Mouse (Mus musculus) heart, postnatal 0 days (tissue): ENCODE results near the gene Wnt4. TPM values are rescaled to one million over a fixed set of nuclear protein-coding genes. Genes with fewer than 3 reads are reported as not detected.

ENCODE experiments used
- ATAC-seq: fragments of 200-750 bp; cut with Nextera tagmentation; 2 replicates; pipeline ENCODE4 v1.8.0; 2017; ENCODE audit warnings: low read depth, moderate number of reproducible peaks, moderate library complexity; ENCODE audit not compliant: insufficient read depth
- DNase-seq: peaks from one replicate; pipeline ENCODE4 v3.0.0-alpha.2; 2016; ENCODE audit warnings: low spot score
- H3K27ac ChIP-seq: fragments of 300-500 bp; sonication (generic); 2 replicates; pipeline ENCODE4 v1.5.1; 2014; ENCODE audit warnings: low read depth, mild to moderate bottlenecking
- H3K27me3 ChIP-seq: fragments of 300-500 bp; sonication (generic); 2 replicates; pipeline ENCODE4 v1.6.1; 2014; ENCODE audit warnings: low read length, mixed read lengths; ENCODE audit not compliant: control insufficient read depth, insufficient read depth
- H3K36me3 ChIP-seq: fragments of 300-500 bp; sonication (generic); replicated peaks from 2 replicates; pipeline ENCODE4 v1.6.1; 2014; ENCODE audit warnings: low read length, mixed read lengths; ENCODE audit not compliant: control insufficient read depth, insufficient read depth
- H3K4me1 ChIP-seq: fragments of 300-500 bp; sonication (generic); 2 replicates; pipeline ENCODE4 v1.6.1; 2014; ENCODE audit warnings: antibody characterized with exemption; ENCODE audit not compliant: control insufficient read depth, insufficient read depth
- H3K4me2 ChIP-seq: fragments of 300-500 bp; sonication (generic); 2 replicates; pipeline ENCODE4 v1.6.1; 2014; ENCODE audit warnings: low read depth, mild to moderate bottlenecking, low read length, moderate library complexity
- H3K4me3 ChIP-seq: fragments of 300-500 bp; sonication (generic); 2 replicates; pipeline ENCODE4 v1.5.1; 2014; ENCODE audit warnings: low read depth, low read length
- H3K9ac ChIP-seq: fragments of 300-500 bp; sonication (generic); replicated peaks from 2 replicates; pipeline ENCODE4 v1.6.1; 2014; ENCODE audit warnings: low read depth, low read length, mixed read lengths
- H3K9me3 ChIP-seq: fragments of 300-500 bp; sonication (generic); replicated peaks from 2 replicates; pipeline ENCODE4 v1.6.1; 2016; ENCODE audit warnings: low read length; ENCODE audit not compliant: control insufficient read depth
- CTCF ChIP-seq: IDR thresholded peaks from 2 replicates; pipeline ENCODE4 v1.5.1; 2016; ENCODE audit warnings: antibody characterized with exemption, control low read depth, low read depth
- EP300 ChIP-seq: IDR thresholded peaks from 2 replicates; pipeline ENCODE4 v1.6.1; 2016; ENCODE audit warnings: antibody characterized with exemption, low read depth
- WGBS: fragments of 180-500 bp; shearing (Covaris S2); extraction: QIAGEN DNeasy Blood & Tissue Kit; methylation state at CpG from one replicate; pipeline ENCODE4 v1.1.7; 2014; 5-methylcytosine and 5-hydroxymethylcytosine counted together
- polyA plus RNA-seq: library from polyadenylated mRNA; unstranded; fragments of >200 nt; fragmentation: Nextera tagmentation; extraction: Ambion mirVana; gene quantifications from 2 replicates; pipeline ENCODE4 v1.2.1, GENCODE M21; 2015
- total RNA-seq: library from RNA; depleted of rRNA; stranded (reverse); fragments of >200 nt; gene quantifications from 2 replicates; pipeline ENCODE4 v1.2.3, GENCODE M21; 2014; ENCODE audit warnings: low replicate concordance

Gene Wnt4
- total and polyA plus RNA-seq, 2 experiments from 2014 or later, result 0.36 to 2.9 TPM

DNA sequence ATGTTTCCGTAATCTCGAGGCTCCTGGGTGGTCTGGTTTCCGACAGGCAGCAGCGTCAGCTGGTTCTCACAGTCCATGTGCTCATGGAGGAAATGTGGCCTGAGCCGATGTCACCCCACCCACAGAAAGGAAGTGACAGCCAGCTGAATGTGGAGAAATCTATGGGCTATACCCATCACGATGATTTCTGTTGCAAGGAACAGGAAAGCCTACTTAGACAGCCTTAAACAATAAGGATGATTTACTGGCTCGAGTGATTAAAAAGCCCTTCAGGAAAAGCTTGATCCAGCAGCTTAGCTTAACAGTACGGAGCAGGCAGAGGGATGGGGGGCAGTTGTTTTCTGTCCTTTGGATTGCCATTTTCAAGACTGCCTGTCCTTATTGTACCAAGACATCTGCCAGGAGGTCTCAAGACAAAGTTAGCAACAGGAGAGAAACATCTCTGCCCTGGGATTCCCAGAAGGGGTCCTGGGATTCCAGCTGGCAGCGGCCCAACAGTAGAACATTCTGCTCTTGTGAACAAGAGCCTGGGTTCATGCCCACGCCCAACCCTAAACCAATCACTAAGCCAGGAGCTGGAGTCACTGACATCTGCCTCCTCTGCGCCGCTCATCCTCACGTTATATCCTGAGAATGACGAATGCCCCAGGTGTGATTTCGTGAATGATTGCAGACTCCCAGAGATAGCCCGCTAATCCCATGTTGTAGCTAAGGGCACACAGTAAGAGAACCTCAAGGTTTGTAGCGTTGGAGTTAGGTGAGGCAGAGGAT is 22.9 kb upstream of the Wnt4 start:
- H3K27ac ChIP-seq, result no peak overlapping the region
- peaks cover 6% of the 10 kb centered on the region; the same call in 1 of the 2 replicates for H3K9me3 ChIP-seq
- no peak overlapping the region for H3K4me2 ChIP-seq
- H3K4me3 ChIP-seq, result no peak overlapping the region
- no peaks in the 10 kb centered on the region for H3K4me1 ChIP-seq
- WGBS, result 63% methylated on average over 17 of the region's 17 CpGs
- DNase-seq, result peak; percentile 41
- TF ChIP-seq EP300 (no peak), CTCF (no peak)
- no peak for ATAC-seq
- no peaks in the 10 kb centered on the region for H3K36me3 ChIP-seq
- H3K9ac ChIP-seq, result no peak overlapping the region
- H3K27me3 ChIP-seq, result no peaks in the 10 kb centered on the region

DNA sequence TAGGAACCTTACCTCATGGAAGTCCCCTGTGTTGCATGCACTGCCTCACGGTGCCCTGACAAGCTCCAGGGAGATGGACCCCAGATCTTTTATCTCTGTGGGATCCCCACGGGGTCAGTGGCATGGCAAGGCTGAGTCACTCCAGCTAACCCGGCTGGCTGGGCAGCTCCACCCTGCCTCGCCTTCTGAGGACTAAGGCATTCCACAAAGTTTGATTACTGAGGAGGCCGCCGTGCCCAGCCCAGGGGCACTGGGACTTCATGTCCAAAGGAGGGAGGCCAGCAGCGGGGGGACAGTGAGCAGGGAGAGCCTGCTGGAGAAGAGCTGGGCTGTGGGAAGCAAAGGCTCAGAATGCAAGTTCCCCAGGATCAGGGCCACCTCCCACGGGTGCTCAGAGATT is 21.7 kb upstream of the Wnt4 start:
- 65% methylated on average over 8 of the region's 8 CpGs for WGBS
- ATAC-seq, result no peak
- H3K27ac ChIP-seq, result no peak overlapping the region
- H3K9me3 ChIP-seq, result peaks cover 6% of the 10 kb centered on the region; the same call in 1 of the 2 replicates
- no peak for DNase-seq
- H3K4me1 ChIP-seq, result no peaks in the 10 kb centered on the region
- no peak overlapping the region for H3K4me3 ChIP-seq
- no peak overlapping the region for H3K9ac ChIP-seq
- TF ChIP-seq EP300, result no peak
- no peak for TF ChIP-seq CTCF
- H3K4me2 ChIP-seq, result no peak overlapping the region
- H3K36me3 ChIP-seq, result no peaks in the 10 kb centered on the region
- no peaks in the 10 kb centered on the region for H3K27me3 ChIP-seq

DNA sequence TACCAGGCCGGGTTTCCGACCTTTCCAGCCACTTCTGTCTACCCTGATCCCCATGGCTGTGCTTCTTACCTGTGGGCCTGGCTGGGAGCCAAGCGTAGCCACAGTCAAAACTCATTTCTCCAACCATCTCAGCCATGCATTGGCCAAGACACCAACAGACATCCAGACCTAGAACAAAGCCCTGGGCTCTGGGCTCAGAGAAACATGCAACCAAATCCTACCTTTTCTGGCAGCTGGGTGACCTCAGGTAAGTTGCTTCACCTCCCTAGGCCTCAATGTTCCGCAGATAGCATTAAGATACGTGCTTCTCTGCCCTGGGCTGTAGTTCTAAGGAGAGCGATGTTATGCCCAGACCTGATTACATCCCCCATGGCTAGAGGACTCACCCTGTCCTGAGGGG is 15.5 kb upstream of the Wnt4 start:
- Histone ChIP-seq H3K36me3 (no peaks in the 10 kb centered on the region), H3K4me3 (no peak overlapping the region), H3K9me3 (no peaks in the 10 kb centered on the region), H3K9ac (no peak overlapping the region), H3K27me3 (0 out of 2 replicates have a peak, but pooled peaks cover 2% of the 10 kb centered on the region), H3K4me1 (no peaks in the 10 kb centered on the region), H3K4me2 (no peak overlapping the region), H3K27ac (no peak overlapping the region)
- ATAC-seq (no peak), DNase-seq (no peak)
- TF ChIP-seq EP300 (no peak), CTCF (no peak)
- WGBS, result 79% methylated on average over 6 of the region's 6 CpGs

DNA sequence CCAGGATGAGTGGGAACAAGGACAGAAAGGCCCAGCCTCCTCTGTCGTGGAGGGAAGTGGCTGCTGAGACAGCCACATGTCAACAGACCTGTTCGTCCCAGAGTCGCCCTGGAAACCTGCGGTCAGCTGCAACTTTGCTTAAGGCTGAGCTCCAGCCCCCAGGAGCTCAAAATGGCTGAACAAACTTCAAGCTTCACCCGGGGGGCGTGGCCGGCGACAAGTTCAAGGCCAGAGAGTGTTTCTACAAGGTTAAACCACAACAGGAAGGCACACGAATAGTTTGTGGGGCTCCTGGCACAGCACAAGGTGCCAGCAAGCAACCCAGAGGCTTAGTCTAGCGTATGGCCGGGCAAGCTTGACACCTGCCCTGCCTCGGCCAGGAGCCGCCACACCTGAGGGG is 13.2 kb upstream of the Wnt4 start:
- Histone ChIP-seq H3K27me3 (0 out of 2 replicates have a peak, but pooled peaks cover 2% of the 10 kb centered on the region), H3K9me3 (no peaks in the 10 kb centered on the region), H3K27ac (no peak overlapping the region), H3K36me3 (no peaks in the 10 kb centered on the region), H3K4me1 (no peaks in the 10 kb centered on the region), H3K9ac (no peak overlapping the region), H3K4me3 (no peak overlapping the region), H3K4me2 (no peak overlapping the region)
- ATAC-seq (no peak), DNase-seq (no peak)
- no peak for TF ChIP-seq EP300
- TF ChIP-seq CTCF, result no peak
- WGBS, result 74% methylated on average over 13 of the region's 13 CpGs

DNA sequence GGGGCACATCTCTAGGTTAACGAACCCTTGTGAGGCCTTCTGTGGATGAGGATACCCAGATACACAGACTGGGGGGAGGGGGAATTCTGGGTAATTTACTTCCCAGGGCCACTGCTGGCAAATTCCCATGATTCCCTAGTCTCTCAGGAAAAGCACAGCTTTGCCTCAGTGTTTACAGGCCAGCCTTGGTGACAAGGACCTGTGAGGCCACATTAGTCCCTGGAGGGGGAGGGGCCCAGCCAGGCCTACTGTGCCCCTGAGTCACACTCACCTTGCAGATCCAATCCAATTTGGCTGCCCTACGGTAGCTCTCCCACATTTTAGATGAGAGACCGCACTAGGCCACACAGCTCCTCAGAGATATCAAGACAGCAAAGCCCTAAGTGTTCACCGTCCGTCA is 12.2 kb upstream of the Wnt4 start:
- H3K27me3 ChIP-seq, result 0 out of 2 replicates have a peak, but pooled peaks cover 2% of the 10 kb centered on the region
- no peak for ATAC-seq
- H3K4me2 ChIP-seq, result no peak overlapping the region
- no peak overlapping the region for H3K4me3 ChIP-seq
- no peak overlapping the region for H3K27ac ChIP-seq
- TF ChIP-seq CTCF, result no peak
- no peak for TF ChIP-seq EP300
- no peak for DNase-seq
- H3K4me1 ChIP-seq, result no peaks in the 10 kb centered on the region
- no peaks in the 10 kb centered on the region for H3K9me3 ChIP-seq
- 84% methylated on average over 5 of the region's 5 CpGs for WGBS
- H3K9ac ChIP-seq, result no peak overlapping the region
- H3K36me3 ChIP-seq, result no peaks in the 10 kb centered on the region
